ENCODE assay signal across 18 mouse cellular contexts in genomic region chr12:41842694-41843329, GRCm38 (mm10).
DNase-seq lines count a peak whose midpoint lies in the region; ATAC-seq lines count a peak whose summit lies in the region.
"Had no signal": no experiment of that assay in that cellular context is flagged by ENCODE, and none has a peak within 500 bp of the region (broad histone marks: within the 10 kb centered on the region; RNA-seq: fewer than 3 reads in every experiment).

No protein-coding gene starts in this region.

- H3K9ac ChIP-seq in forebrain, embryonic 16.5 days (replicated peaks; ENCODE audit: low read depth, low read length) = no peak overlapping the region
- no peak overlapping the region for H3K9ac ChIP-seq in forebrain, embryonic 12.5 days
- no peak overlapping the region for H3K9ac ChIP-seq in midbrain, embryonic 14.5 days (replicated peaks; ENCODE audit: low read length)
- H3K9ac ChIP-seq: liver, postnatal 0 days had no signal

- ATAC-seq in forebrain, embryonic 16.5 days = peak; percentile 49
- no peak for ATAC-seq in forebrain, embryonic 12.5 days (ENCODE audit: low FRiP score)
- ATAC-seq in CD4-positive, CD25-positive, alpha-beta regulatory T cell, adult 4 months = peak; percentile 33
- ATAC-seq in midbrain, embryonic 14.5 days (ENCODE audit: low FRiP score, low TSS enrichment) = peak; percentile 28; the same call in 1 of the 2 replicates
- ATAC-seq: liver, postnatal 0 days had no signal

- H3K9me3 ChIP-seq in forebrain, embryonic 16.5 days (ENCODE audit: control insufficient read depth, low read length) = no peaks in the 10 kb centered on the region
- H3K9me3 ChIP-seq in forebrain, embryonic 12.5 days = no peaks in the 10 kb centered on the region
- no peaks in the 10 kb centered on the region for H3K9me3 ChIP-seq in midbrain, embryonic 14.5 days (ENCODE audit: control insufficient read depth, low read length)
- H3K9me3 ChIP-seq: limb, embryonic 10.5 days had no signal

- H3K27ac ChIP-seq in forebrain, embryonic 16.5 days (ENCODE audit: low read length) = no peak overlapping the region
- H3K27ac ChIP-seq in forebrain, embryonic 12.5 days = no peak overlapping the region
- no peak overlapping the region for H3K27ac ChIP-seq in midbrain, embryonic 14.5 days (replicated peaks; ENCODE audit: low read depth, low read length)
- H3K27ac ChIP-seq: left cerebral cortex, adult 2 months; limb, embryonic 10.5 days had no signal

- no peaks in the 10 kb centered on the region for H3K36me3 ChIP-seq in forebrain, embryonic 16.5 days (ENCODE audit: control insufficient read depth, insufficient read depth)
- H3K36me3 ChIP-seq in forebrain, embryonic 12.5 days (replicated peaks) = no peaks in the 10 kb centered on the region
- H3K36me3 ChIP-seq in midbrain, embryonic 14.5 days (ENCODE audit: control insufficient read depth, insufficient read depth, low read length) = no peaks in the 10 kb centered on the region
- H3K36me3 ChIP-seq: limb, embryonic 10.5 days had no signal

- intact Hi-C loops in heart, postnatal 10 days (cut with DNase I) = no loop called here

- H3K4me3 ChIP-seq in forebrain, embryonic 16.5 days (replicated peaks; ENCODE audit: low read length) = no peak overlapping the region
- H3K4me3 ChIP-seq in forebrain, embryonic 12.5 days (replicated peaks) = no peak overlapping the region
- H3K4me3 ChIP-seq in midbrain, embryonic 14.5 days (replicated peaks; ENCODE audit: low read depth, low read length) = no peak overlapping the region
- H3K4me3 ChIP-seq: left cerebral cortex, adult 2 months; limb, embryonic 10.5 days had no signal

- H3K4me2 ChIP-seq in forebrain, embryonic 16.5 days (ENCODE audit: low read length) = no peak overlapping the region
- H3K4me2 ChIP-seq in forebrain, embryonic 12.5 days = no peak overlapping the region
- H3K4me2 ChIP-seq in midbrain, embryonic 14.5 days (ENCODE audit: low read length) = no peak overlapping the region
- H3K4me2 ChIP-seq: heart, embryonic 11.5 days had no signal

- H3K27me3 ChIP-seq in forebrain, embryonic 16.5 days (replicated peaks; ENCODE audit: control insufficient read depth, insufficient read depth, low read length) = no peaks in the 10 kb centered on the region
- H3K27me3 ChIP-seq in forebrain, embryonic 12.5 days = no peaks in the 10 kb centered on the region
- H3K27me3 ChIP-seq in midbrain, embryonic 14.5 days (ENCODE audit: control insufficient read depth, insufficient read depth, low read length) = no peaks in the 10 kb centered on the region

- 23% methylated on average over 6 of the region's 6 CpGs for WGBS in forebrain, embryonic 16.5 days
- 64% methylated on average over 6 of the region's 6 CpGs for WGBS in forebrain, embryonic 12.5 days
- WGBS in midbrain, embryonic 14.5 days = 58% methylated on average over 6 of the region's 6 CpGs

- peaks cover 3% of the 10 kb centered on the region for H3K4me1 ChIP-seq in forebrain, embryonic 16.5 days (replicated peaks; ENCODE audit: control insufficient read depth, insufficient read depth, low read length)
- no peaks in the 10 kb centered on the region for H3K4me1 ChIP-seq in forebrain, embryonic 12.5 days
- 0 out of 2 replicates have a peak, but pooled peaks cover 3% of the 10 kb centered on the region for H3K4me1 ChIP-seq in midbrain, embryonic 14.5 days (ENCODE audit: control insufficient read depth, insufficient read depth, low read length)
- H3K4me1 ChIP-seq: limb, embryonic 10.5 days had no signal

- peak; percentile 10 for DNase-seq in brain, adult 2 months (ENCODE audit: low read depth, low spot score)
- DNase-seq in midbrain, embryonic 14.5 days = peak; percentile 43
- DNase-seq in heart, postnatal 10 days = no peak
- no peak for DNase-seq in spleen, postnatal 10 days (ENCODE audit: low spot score in 2 of 2)
- DNase-seq: adrenal gland, adult 2 months; cerebellum, adult 11 months; heart, postnatal 14 days; kidney, adult 8-10 months; kidney, postnatal 14 days; liver, postnatal 0 days; lung, postnatal 14 days; right cerebral cortex, postnatal 4 days had no signal

Comparison
In these comparisons a context has a peak if more than half of its experiments do, and no peak if none do; other contexts are left out.
1. DNase-seq: peak in brain, adult 2 months (single experiment) and midbrain, embryonic 14.5 days (single experiment); none in heart, postnatal 10 days (0 of 2) and spleen, postnatal 10 days (0 of 2).